ENCODE assay signal across 17 mouse cellular contexts in the genomic region with DNA sequence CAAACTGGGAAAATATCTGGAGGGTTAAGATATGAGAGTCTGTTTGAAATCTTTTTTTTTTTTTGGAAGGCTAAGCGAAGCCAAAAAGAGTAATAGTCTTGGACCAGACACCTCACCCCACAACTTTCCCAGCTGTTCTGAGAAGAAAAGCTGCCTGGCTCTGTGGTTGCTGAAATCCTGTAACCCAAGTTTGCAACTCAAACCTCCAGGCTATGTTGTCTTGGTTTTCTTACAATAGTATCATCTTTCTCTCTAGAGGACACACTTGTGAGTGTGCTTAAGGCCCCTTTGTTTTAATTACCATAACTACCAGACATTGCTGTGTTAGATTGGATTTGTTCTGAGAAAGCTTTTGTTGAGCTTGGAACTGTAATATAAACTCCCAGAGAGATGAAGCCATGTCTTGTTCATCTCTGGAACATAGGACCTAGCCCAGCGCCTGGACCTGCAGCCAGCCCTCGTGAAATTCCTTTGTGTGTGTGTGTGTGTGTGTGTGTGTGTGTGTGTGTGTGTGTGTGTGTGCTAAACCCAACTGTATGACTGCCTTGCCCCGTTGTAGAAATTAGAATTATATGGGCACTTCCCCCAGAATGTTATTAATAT.
DNase-seq lines count a peak whose midpoint lies in the region; ATAC-seq and TF ChIP-seq lines count a peak whose summit lies in the region.
"Had no signal": no experiment of that assay in that cellular context is flagged by ENCODE, and none has a peak within 500 bp of the region (broad histone marks: within the 10 kb centered on the region; RNA-seq: fewer than 3 reads in every experiment).

No protein-coding gene starts in this region.

- H3K4me1 ChIP-seq in limb, embryonic 12.5 days (replicated peaks): peaks cover 5% of the 10 kb centered on the region; the same call in 1 of the 2 replicates
- H3K4me1 ChIP-seq in limb, embryonic 10.5 days: 0 out of 2 replicates have a peak, but pooled peaks cover 5% of the 10 kb centered on the region
- H3K4me1 ChIP-seq in embryonic facial prominence, embryonic 14.5 days (ENCODE audit: control insufficient read depth, insufficient read depth, low read length): peaks cover 13% of the 10 kb centered on the region
- H3K4me1 ChIP-seq: heart, embryonic 15.5 days; hindbrain, embryonic 12.5 days had no signal

- H3ac ChIP-seq in myocyte (ENCODE audit: control insufficient read depth, insufficient read length): no peak overlapping the region

- intact Hi-C loops in gastrocnemius, postnatal 14 days (cut with DNase I; ENCODE audit: low total_unique reads): no loop called here
- intact Hi-C loops in gastrocnemius, adult 2 months (cut with DNase I): no loop called here

- no peak for TF ChIP-seq CTCF in gastrocnemius, adult 2 months (IDR thresholded peaks at IDR 0.05)

- no peaks in the 10 kb centered on the region for H3K9me3 ChIP-seq in limb, embryonic 12.5 days
- no peaks in the 10 kb centered on the region for H3K9me3 ChIP-seq in limb, embryonic 10.5 days (replicated peaks)
- no peaks in the 10 kb centered on the region for H3K9me3 ChIP-seq in embryonic facial prominence, embryonic 14.5 days (ENCODE audit: control insufficient read depth, low read length)
- H3K9me3 ChIP-seq: heart, embryonic 15.5 days; hindbrain, embryonic 12.5 days; intestine, embryonic 15.5 days had no signal

- H3K27ac ChIP-seq in gastrocnemius, adult 2 months: no peak overlapping the region
- H3K27ac ChIP-seq in limb, embryonic 12.5 days: no peak overlapping the region
- no peak overlapping the region for H3K27ac ChIP-seq in limb, embryonic 10.5 days
- H3K27ac ChIP-seq in embryonic facial prominence, embryonic 14.5 days (replicated peaks; ENCODE audit: low read depth, low read length): no peak overlapping the region
- H3K27ac ChIP-seq: heart, embryonic 15.5 days; hindbrain, embryonic 12.5 days; intestine, embryonic 15.5 days had no signal

- no peak overlapping the region for H3K4me3 ChIP-seq in gastrocnemius, adult 2 months
- no peak overlapping the region for H3K4me3 ChIP-seq in limb, embryonic 12.5 days (replicated peaks)
- H3K4me3 ChIP-seq in limb, embryonic 10.5 days: no peak overlapping the region
- no peak overlapping the region for H3K4me3 ChIP-seq in embryonic facial prominence, embryonic 14.5 days (ENCODE audit: low read depth, low read length)
- H3K4me3 ChIP-seq in myocyte: no peak overlapping the region
- H3K4me3 ChIP-seq: heart, embryonic 15.5 days; hindbrain, embryonic 12.5 days; intestine, embryonic 15.5 days had no signal

- no peaks in the 10 kb centered on the region for H3K36me3 ChIP-seq in limb, embryonic 12.5 days
- H3K36me3 ChIP-seq in limb, embryonic 10.5 days: no peaks in the 10 kb centered on the region
- H3K36me3 ChIP-seq in embryonic facial prominence, embryonic 14.5 days (ENCODE audit: control insufficient read depth, insufficient read depth, low read length): no peaks in the 10 kb centered on the region
- no peaks in the 10 kb centered on the region for H3K36me3 ChIP-seq in myocyte (ENCODE audit: control insufficient read depth, insufficient read depth)
- H3K36me3 ChIP-seq: heart, embryonic 15.5 days; hindbrain, embryonic 12.5 days; intestine, embryonic 15.5 days had no signal

- 0 out of 2 replicates have a peak, but pooled peaks have one; percentile 20 for ATAC-seq in limb, embryonic 12.5 days (ENCODE audit: insufficient number of reproducible peaks, insufficient read depth, low FRiP score, low TSS enrichment, low read depth)
- ATAC-seq in embryonic facial prominence, embryonic 14.5 days (ENCODE audit: low read depth): peak; percentile 86
- ATAC-seq: intestine, embryonic 15.5 days had no signal

- no peak overlapping the region for H3K9ac ChIP-seq in limb, embryonic 12.5 days (replicated peaks)
- no peak overlapping the region for H3K9ac ChIP-seq in embryonic facial prominence, embryonic 14.5 days (ENCODE audit: low read depth, low read length)
- H3K9ac ChIP-seq: heart, embryonic 15.5 days; hindbrain, embryonic 12.5 days; intestine, embryonic 15.5 days had no signal

- H3K4me2 ChIP-seq in limb, embryonic 12.5 days: no peak overlapping the region
- H3K4me2 ChIP-seq in embryonic facial prominence, embryonic 14.5 days (ENCODE audit: low read depth, low read length): no peak overlapping the region
- H3K4me2 ChIP-seq in myocyte (ENCODE audit: low read depth): peak overlapping the region; percentile 51
- H3K4me2 ChIP-seq: heart, embryonic 15.5 days; hindbrain, embryonic 12.5 days; intestine, embryonic 15.5 days; liver, embryonic 11.5 days had no signal

- no peak for TF ChIP-seq POLR2A in myocyte (IDR thresholded peaks at IDR 0.05; ENCODE audit: insufficient read length, low read depth)

- no peaks in the 10 kb centered on the region for H3K79me2 ChIP-seq in myocyte (ENCODE audit: control insufficient read depth, insufficient read depth)

- 57% methylated on average over 4 of the region's 4 CpGs for WGBS in limb, embryonic 12.5 days
- 79% methylated on average over 4 of the region's 4 CpGs for WGBS in limb, embryonic 10.5 days
- WGBS in embryonic facial prominence, embryonic 14.5 days: 24% methylated on average over 4 of the region's 4 CpGs

- H3K27me3 ChIP-seq in limb, embryonic 12.5 days: no peaks in the 10 kb centered on the region
- H3K27me3 ChIP-seq in limb, embryonic 10.5 days (ENCODE audit: low read depth, poor library complexity, severe bottlenecking): no peaks in the 10 kb centered on the region
- H3K27me3 ChIP-seq in embryonic facial prominence, embryonic 14.5 days (replicated peaks; ENCODE audit: control insufficient read depth, insufficient read depth, low read length): no peaks in the 10 kb centered on the region
- no peaks in the 10 kb centered on the region for H3K27me3 ChIP-seq in myocyte (ENCODE audit: control insufficient read depth, insufficient read depth, insufficient read length)
- H3K27me3 ChIP-seq: heart, embryonic 15.5 days; hindbrain, embryonic 12.5 days; intestine, embryonic 15.5 days had no signal

- peak; percentile 22 for DNase-seq in gastrocnemius, postnatal 14 days
- DNase-seq in gastrocnemius, adult 2 months: no peak
- no peak for DNase-seq in limb, embryonic 10.5 days (ENCODE audit: low spot score)
- peak; percentile 88 for DNase-seq in embryonic facial prominence, embryonic 14.5 days (ENCODE audit: low spot score)
- DNase-seq in cerebellum, adult 9-11 months: no peak
- DNase-seq in cerebellum, adult 9-10 months: no peak
- DNase-seq: cerebellum, adult 2 months; midbrain, embryonic 14.5 days; right cerebral cortex, adult 18-20 months; spleen, adult 18-20 months; thymus, postnatal 14 days had no signal

TF ChIP-seq in myocyte, 11 proteins besides CTCF, POLR2A, EP300 and RAD21:
- no peak for TF ChIP-seq TCF3 (IDR thresholded peaks at IDR 0.05; ENCODE audit: insufficient read length, low read depth)
- TF ChIP-seq MYOG (IDR thresholded peaks at IDR 0.05; ENCODE audit: control insufficient read depth in 1 of 3, insufficient read depth in 1 of 3, insufficient read length in 2 of 3, low read depth in 2 of 3): peak in 1 of 3 experiments; percentile 77
- TF ChIP-seq E2F4 (IDR thresholded peaks at IDR 0.05; ENCODE audit: insufficient read depth): no peak
- peak; percentile 20; the same call in 1 of the 2 replicates for TF ChIP-seq CEBPB (IDR thresholded peaks at IDR 0.05; ENCODE audit: insufficient read depth, poor library complexity, severe bottlenecking)
- no peak for TF ChIP-seq USF1 (IDR thresholded peaks at IDR 0.05; ENCODE audit: low read depth)
- peak; percentile 41 for TF ChIP-seq TCF12 (IDR thresholded peaks at IDR 0.05; ENCODE audit: insufficient read depth, poor library complexity, severe bottlenecking)
- no peak for TF ChIP-seq SRF (IDR thresholded peaks at IDR 0.05; ENCODE audit: control insufficient read depth, insufficient read length, low read depth)
- no peak for TF ChIP-seq MAX (IDR thresholded peaks at IDR 0.05; ENCODE audit: low read depth)
- peak; percentile 49 to 69 (median 58) for TF ChIP-seq MYOD1 (IDR thresholded peaks at IDR 0.05; ENCODE audit: control insufficient read depth in 1 of 3, insufficient read length in 2 of 3, low read depth in 2 of 3)
- no peak for TF ChIP-seq REST (IDR thresholded peaks at IDR 0.05; ENCODE audit: insufficient read depth, insufficient read length)
- no peak for TF ChIP-seq POLR2AphosphoS2 (IDR thresholded peaks at IDR 0.05; ENCODE audit: insufficient read length, low read depth)

Comparison
In these comparisons a context has a peak if more than half of its experiments do, and no peak if none do; other contexts are left out.
1. DNase-seq: peak in gastrocnemius, postnatal 14 days (single experiment) and embryonic facial prominence, embryonic 14.5 days (single experiment); none in gastrocnemius, adult 2 months (single experiment), limb, embryonic 10.5 days (single experiment), cerebellum, adult 9-11 months (single experiment) and cerebellum, adult 9-10 months (single experiment).